Mouse (Mus musculus): ENCODE data around the gene Chid1.
"Not testable (repeated sequence)": the region's sequence is repeated elsewhere in the genome, so short reads cannot be mapped to it uniquely, and the experiment has no call there.

The Chid1 gene

GRCm38 (mm10) chr7:141462333-141462821 lies 77.3 kb downstream of the Chid1 start:
- no peak for DNase-seq (ENCODE audit: low read depth, low spot score)

- no peak for DNase-seq (ENCODE audit: low read depth, low spot score)
Observed at GRCm38 (mm10) chr7:141461521-141462332, 77.9 kb downstream of the Chid1 start.

- no peak for DNase-seq (ENCODE audit: low read depth, low spot score)
Observed at GRCm38 (mm10) chr7:141460391-141461113, 79.1 kb downstream of the Chid1 start, which contains the start of gene Cracr2b. Cracr2b (plus strand) TSS chr7:141461094.

- no peak for DNase-seq (ENCODE audit: low read depth, low spot score)
Observed at GRCm38 (mm10) chr7:141460001-141460390, 79.7 kb downstream of the Chid1 start.

- DNase-seq (ENCODE audit: low read depth, low spot score): no peak
Observed at GRCm38 (mm10) chr7:141459301-141459711, 80.4 kb downstream of the Chid1 start.

- DNase-seq (ENCODE audit: low read depth, low spot score): no peak
Observed at GRCm38 (mm10) chr7:141458661-141459060, 81.0 kb downstream of the Chid1 start.

- no peak for DNase-seq (ENCODE audit: low read depth, low spot score)
Observed at GRCm38 (mm10) chr7:141457986-141458660, 81.5 kb downstream of the Chid1 start.

GRCm38 (mm10) chr7:141457236-141457635 lies 82.4 kb downstream of the Chid1 start:
- no peak for DNase-seq (ENCODE audit: low read depth, low spot score)

GRCm38 (mm10) chr7:141456739-141457138 lies 82.9 kb downstream of the Chid1 start:
- no peak for DNase-seq (ENCODE audit: low read depth, low spot score)

- no peak for DNase-seq (ENCODE audit: low read depth, low spot score)
Observed at GRCm38 (mm10) chr7:141455610-141456314, 83.9 kb downstream of the Chid1 start.

- peak; percentile 83 for DNase-seq (ENCODE audit: low read depth, low spot score)
Observed at GRCm38 (mm10) chr7:141454967-141455551, 84.6 kb downstream of the Chid1 start, which contains the start of gene Pnpla2. Pnpla2 (plus strand) TSS chr7:141455198.

GRCm38 (mm10) chr7:141453636-141454035 lies 86.0 kb downstream of the Chid1 start:
- no peak for DNase-seq (ENCODE audit: low read depth, low spot score)

GRCm38 (mm10) chr7:141451928-141452327 lies 87.7 kb downstream of the Chid1 start:
- no peak for DNase-seq (ENCODE audit: low read depth, low spot score)

GRCm38 (mm10) chr7:141447110-141447991 lies 92.3 kb downstream of the Chid1 start, which contains the start of gene Rplp2:
Rplp2 (plus strand) TSS chr7:141447370.
- peak; percentile 82 for DNase-seq (ENCODE audit: low read depth, low spot score)

GRCm38 (mm10) chr7:141446374-141446773 lies 93.3 kb downstream of the Chid1 start:
- not testable (repeated sequence) for DNase-seq (ENCODE audit: low read depth, low spot score)

- DNase-seq (ENCODE audit: low read depth, low spot score): peak; percentile 70
Observed at GRCm38 (mm10) chr7:141443828-141444237, 95.8 kb downstream of the Chid1 start, which contains the start of gene Pidd1. Pidd1 (minus strand) TSS chr7:141444025.
